Mouse (Mus musculus) naive thymus-derived CD4-positive, alpha-beta T cell, adult 5 months (primary cell): ENCODE results near the gene Gm45233. TPM values are rescaled to one million over a fixed set of nuclear protein-coding genes. Genes with fewer than 3 reads are reported as not detected.

Experiments used
- polyA plus RNA-seq: library from polyadenylated mRNA; unstranded; fragments of 100-300 nt; shearing (Covaris generic); gene quantifications from one replicate; pipeline ENCODE4 v1.2.1, GENCODE M21; 2017

The Gm45233 gene
- polyA plus RNA-seq, result not detected

DNA sequence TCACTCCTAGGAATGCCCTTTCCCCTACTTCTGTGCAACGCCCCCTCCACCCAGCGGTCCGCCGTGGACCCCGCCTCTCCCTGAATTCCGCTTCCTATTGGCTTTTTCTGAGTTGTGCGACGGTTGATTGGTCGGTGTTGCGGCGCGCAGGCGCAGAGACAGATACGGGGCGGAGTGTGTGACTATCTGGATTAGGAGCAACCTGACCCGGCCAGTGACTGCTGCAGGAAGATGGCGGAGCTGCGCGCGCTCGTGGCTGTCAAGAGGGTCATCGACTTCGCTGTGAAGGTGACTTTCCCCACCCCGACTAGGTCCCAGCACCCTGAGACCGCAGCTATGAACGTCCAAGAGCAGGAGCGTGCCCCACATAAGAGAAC is at the start of gene Gm45233, which contains the start of gene Etfb:
Gm45233 (plus strand) TSS at position 212 of the 377 bp plus-strand sequence.
Etfb (plus strand) TSS at position 167 of the 377 bp plus-strand sequence.

DNA sequence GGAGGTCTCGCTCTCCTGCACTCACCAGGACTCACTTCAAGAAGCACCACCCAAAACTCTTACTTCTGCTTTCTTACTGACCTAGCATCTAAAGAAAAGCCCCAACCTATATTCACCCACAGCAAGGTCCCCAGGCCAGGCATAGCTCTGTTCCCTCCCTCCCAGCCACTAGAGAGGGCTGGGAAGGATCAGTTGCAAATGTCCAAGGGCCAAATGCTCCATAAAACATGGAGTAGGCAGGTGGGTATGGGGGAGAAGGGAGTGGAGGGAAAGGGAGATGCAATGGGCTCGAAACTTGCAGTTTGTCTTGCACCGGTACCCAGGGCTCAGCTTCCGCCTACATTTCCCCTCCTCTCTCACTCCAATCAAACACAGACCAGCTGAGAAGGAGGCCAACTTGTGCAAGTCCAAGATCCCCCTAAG is 35.8 kb upstream of the Gm45233 start, which contains the start of gene Siglecg:
Siglecg (plus strand) TSS at position 74 of the 423 bp plus-strand sequence.

DNA sequence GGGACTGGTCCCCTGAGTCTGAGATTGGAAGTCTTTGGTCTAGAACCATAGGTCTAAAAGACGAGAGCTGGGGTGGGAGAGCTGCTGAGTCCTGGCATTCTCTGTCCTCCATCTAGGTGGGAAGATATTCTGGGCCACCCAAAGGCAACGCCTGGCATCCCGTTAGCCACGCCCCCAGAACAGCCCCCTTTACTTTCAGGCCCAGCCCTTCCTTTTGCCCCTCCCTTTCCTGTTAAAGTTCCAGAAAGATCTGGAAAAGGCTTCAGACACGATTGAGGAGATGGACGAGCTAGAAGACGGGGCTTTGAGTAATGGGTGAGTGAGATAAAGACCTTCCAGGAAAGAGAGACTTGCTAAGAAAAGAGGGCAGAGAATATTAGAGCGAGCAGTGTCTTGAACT is 16.5 kb upstream of the Gm45233 start, which contains the start of gene Lim2:
Lim2 (plus strand) TSS at position 265 of the 400 bp plus-strand sequence.

DNA sequence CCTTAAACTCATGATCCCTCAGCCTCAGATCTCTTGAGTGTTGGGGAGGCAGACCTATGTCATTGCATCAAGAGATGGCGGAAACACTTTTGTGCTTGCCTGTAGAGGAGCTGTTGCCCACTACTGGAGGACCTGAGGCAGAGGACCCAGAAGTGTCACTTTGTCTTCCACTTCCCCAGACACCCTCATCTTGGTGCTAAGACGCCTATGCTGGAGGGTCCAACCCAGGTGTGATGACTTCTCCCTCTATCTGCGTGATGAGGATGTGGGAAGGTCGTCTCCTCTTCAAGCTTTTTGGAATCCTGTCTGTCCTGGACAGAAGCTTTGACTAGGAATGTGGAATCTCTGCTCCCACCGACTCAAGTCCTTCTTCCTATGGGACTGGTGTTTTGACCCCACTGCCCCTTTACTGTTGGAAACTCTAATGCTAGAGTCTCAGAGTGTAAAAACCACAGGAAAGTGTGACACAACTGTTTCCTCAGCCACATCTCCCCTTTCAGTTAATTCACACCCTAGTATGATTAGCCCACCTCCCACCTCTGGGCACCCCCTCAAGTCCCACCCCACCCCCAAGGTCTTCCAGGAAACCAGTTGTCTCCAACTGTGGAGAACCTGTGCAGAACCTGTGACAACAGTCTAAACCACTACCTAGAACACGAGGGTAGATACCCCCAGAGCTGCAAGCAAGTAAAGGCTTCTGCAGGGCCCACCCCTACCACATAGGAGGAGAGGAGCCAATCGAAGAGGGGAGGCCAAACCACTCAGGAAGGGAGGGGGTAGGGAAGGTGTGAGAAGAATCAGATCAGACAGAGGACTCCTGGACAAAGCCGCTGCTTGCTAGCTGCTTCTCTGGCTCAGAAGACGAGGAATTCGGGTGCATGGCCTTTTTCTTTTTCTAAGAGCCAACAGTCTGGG is 7.3 kb upstream of the Gm45233 start, which contains the start of gene Nkg7:
Nkg7 (plus strand) TSS at position 733 of the 915 bp plus-strand sequence.

DNA sequence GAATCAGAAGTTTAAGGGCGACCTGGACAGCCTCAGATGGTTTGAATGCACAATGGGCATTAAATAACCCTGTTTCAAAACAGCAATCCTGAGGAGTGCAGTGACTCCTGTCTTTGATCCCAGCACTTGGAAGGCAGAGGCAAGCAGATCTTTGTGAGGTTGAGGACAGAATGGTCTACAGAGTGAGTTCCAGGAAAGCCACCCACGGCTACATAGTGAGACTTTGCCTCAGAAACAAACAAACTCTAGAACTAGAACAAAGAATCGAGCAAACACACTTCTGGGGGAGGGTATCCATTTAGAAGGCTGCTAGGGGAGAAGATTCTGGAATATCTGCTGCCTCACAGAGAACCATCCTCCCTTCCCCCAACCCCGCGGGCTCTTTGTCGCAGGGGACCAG is 3.4 kb upstream of the Gm45233 start, which contains the start of gene Cldnd2:
Cldnd2 (plus strand) TSS at position 301 of the 400 bp plus-strand sequence.

DNA sequence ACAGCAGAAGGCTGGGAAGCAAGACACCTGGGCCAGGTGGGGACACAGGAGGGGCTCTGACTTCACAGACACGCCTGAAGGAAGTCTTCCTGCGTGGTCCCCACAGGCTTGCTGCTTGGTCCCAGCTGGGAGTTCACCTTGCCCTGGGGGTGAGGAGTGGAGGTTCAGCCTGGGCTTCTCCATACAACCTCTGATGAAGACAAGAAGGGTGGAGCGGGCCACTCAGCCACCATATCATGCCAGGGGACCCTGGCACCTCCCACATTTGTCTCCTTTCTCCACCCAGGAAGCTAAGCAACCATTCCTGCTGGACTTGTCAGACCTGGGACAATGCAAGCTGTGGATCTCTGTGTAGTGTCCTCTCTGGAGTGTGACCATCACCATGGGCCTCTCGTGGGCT is 18.9 kb downstream of the Gm45233 start, which contains the start of gene Vsig10l:
Vsig10l (plus strand) TSS at position 301 of the 400 bp plus-strand sequence.

DNA sequence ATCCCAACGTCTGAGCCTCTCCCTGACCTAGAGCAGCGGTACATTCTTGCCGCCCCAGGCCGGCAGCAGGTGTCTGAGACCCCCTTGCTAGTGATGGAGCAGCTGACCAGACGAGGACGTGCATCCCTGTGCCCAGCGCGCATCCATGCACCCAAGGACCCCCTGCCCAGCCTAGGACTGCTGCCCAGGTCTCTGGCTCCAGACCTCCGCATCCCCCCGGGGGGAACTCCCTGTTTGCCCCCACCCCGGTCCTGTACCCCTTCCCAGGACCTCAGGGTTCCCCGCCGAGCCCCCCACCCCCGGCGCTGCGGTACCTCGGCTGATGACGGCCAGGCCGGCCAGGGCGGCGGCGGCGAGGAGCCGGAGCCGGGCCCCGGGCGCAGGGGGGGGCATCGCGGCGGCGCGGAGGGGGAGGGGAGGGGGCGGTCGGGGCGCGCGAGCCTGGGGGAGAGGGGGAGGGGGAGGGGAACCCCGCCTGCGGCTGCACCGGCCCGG is 45.8 kb downstream of the Gm45233 start, which contains the start of gene Iglon5:
Iglon5 (minus strand) TSS at position 445 of the 495 bp plus-strand sequence.

Other genes with a start within 250 kb of the Gm45233 start
- 17.8 TPM for gene Zfp715, start 130.8 kb upstream of the Gm45233 start, polyA plus RNA-seq
- gene Siglecf, start 92.8 kb upstream of the Gm45233 start, polyA plus RNA-seq, result not detected
- gene Siglecg, start 35.9 kb upstream of the Gm45233 start, polyA plus RNA-seq, result 0.14 TPM
- not detected for gene Lim2, start 16.5 kb upstream of the Gm45233 start, polyA plus RNA-seq
- 3.4 TPM for gene Nkg7, start 7.1 kb upstream of the Gm45233 start, polyA plus RNA-seq
- not detected for gene Cldnd2, start 3.3 kb upstream of the Gm45233 start, polyA plus RNA-seq
- gene Etfb, start within 50 bp of the Gm45233 start, polyA plus RNA-seq, result 36.6 TPM
- gene Vsig10l, start 19.0 kb downstream of the Gm45233 start, polyA plus RNA-seq, result 0.75 TPM
- gene Iglon5, start 45.9 kb downstream of the Gm45233 start, polyA plus RNA-seq, result not detected
- gene 4931406B18Rik, start 61.8 kb downstream of the Gm45233 start, polyA plus RNA-seq, result not detected
- not detected for gene Cd33, start 100.3 kb downstream of the Gm45233 start, polyA plus RNA-seq
- gene Zfp658, start 118.1 kb downstream of the Gm45233 start, polyA plus RNA-seq, result 4.4 TPM
- 4.4 TPM for gene Zfp719, start 135.5 kb downstream of the Gm45233 start, polyA plus RNA-seq
- not detected for gene Zfp819, start 163.0 kb downstream of the Gm45233 start, polyA plus RNA-seq
- gene Ceacam18, start 190.6 kb downstream of the Gm45233 start, polyA plus RNA-seq, result not detected
- gene Siglece, start 216.0 kb downstream of the Gm45233 start, polyA plus RNA-seq, result 0.50 TPM
- gene Ctu1, start 227.9 kb downstream of the Gm45233 start, polyA plus RNA-seq, result 6.1 TPM
- not detected for gene Klk14, start 246.3 kb downstream of the Gm45233 start, polyA plus RNA-seq